Mouse (Mus musculus) CH12F3 (cell line): ENCODE measurements around the gene Rnf123.

Source experiments
- in situ Hi-C: fragments of 300-500 bp; cut with MboI; formaldehyde crosslinking; loops from 2 replicates; pipeline ENCODE4 v1.14.3; 2020; ENCODE audit warnings: low sequenced_read_pairs

Rnf123 gene

GRCm38 (mm10) chr9:108104766-108105548 is 21.8 kb upstream of the Rnf123 start:
- in situ Hi-C loops, result no loop called here

GRCm38 (mm10) chr9:108099619-108100018 is 16.5 kb upstream of the Rnf123 start:
- in situ Hi-C loops, result no loop called here

- in situ Hi-C loops, result no loop called here
Measured at GRCm38 (mm10) chr9:108095949-108096712, 13.0 kb upstream of the Rnf123 start.

GRCm38 (mm10) chr9:108095518-108095917 is 12.4 kb upstream of the Rnf123 start:
- in situ Hi-C loops, result no loop called here

- in situ Hi-C loops, result no loop called here
Measured at GRCm38 (mm10) chr9:108094998-108095411, 11.9 kb upstream of the Rnf123 start.

- in situ Hi-C loops, result no loop called here
Measured at GRCm38 (mm10) chr9:108094184-108094941, 11.2 kb upstream of the Rnf123 start, which contains the start of gene Apeh. TSS of gene Apeh (minus strand) at chr9:108094606.

GRCm38 (mm10) chr9:108093586-108093985 is 10.4 kb upstream of the Rnf123 start:
- in situ Hi-C loops, result no loop called here

GRCm38 (mm10) chr9:108090611-108091120 is 7.5 kb upstream of the Rnf123 start:
- in situ Hi-C loops, result no loop called here

- in situ Hi-C loops, result no loop called here
Measured at GRCm38 (mm10) chr9:108085261-108085660, 2.1 kb upstream of the Rnf123 start.

- in situ Hi-C loops, result no loop called here
Measured at GRCm38 (mm10) chr9:108083561-108083960, 415 bp upstream of the Rnf123 start.

GRCm38 (mm10) chr9:108082549-108082948 is 597 bp downstream of the Rnf123 start:
- in situ Hi-C loops, result no loop called here

GRCm38 (mm10) chr9:108080168-108080567 is 3.0 kb downstream of the Rnf123 start, which contains the start of gene Mst1:
TSS of gene Mst1 (plus strand) at chr9:108080436.
- in situ Hi-C loops, result no loop called here

GRCm38 (mm10) chr9:108073141-108073930 is 9.8 kb downstream of the Rnf123 start:
- in situ Hi-C loops, result no loop called here

- in situ Hi-C loops, result no loop called here
Measured at GRCm38 (mm10) chr9:108072481-108072924, 10.6 kb downstream of the Rnf123 start.

GRCm38 (mm10) chr9:108071801-108072200 is 11.3 kb downstream of the Rnf123 start:
- in situ Hi-C loops, result no loop called here

- in situ Hi-C loops, result no loop called here
Measured at GRCm38 (mm10) chr9:108069529-108069928, 13.6 kb downstream of the Rnf123 start.

- in situ Hi-C loops, result no loop called here
Measured at GRCm38 (mm10) chr9:108069007-108069406, 14.1 kb downstream of the Rnf123 start.

GRCm38 (mm10) chr9:108067900-108068299 is 15.2 kb downstream of the Rnf123 start:
- in situ Hi-C loops, result no loop called here

GRCm38 (mm10) chr9:108067199-108067598 is 15.9 kb downstream of the Rnf123 start:
- in situ Hi-C loops, result no loop called here

GRCm38 (mm10) chr9:108065491-108066011 is 17.6 kb downstream of the Rnf123 start:
- in situ Hi-C loops, result no loop called here
